Mouse (Mus musculus) liver, embryonic 11.5 days (tissue): Measurements from ENCODE around the gene Sgip1. TPM values are rescaled to one million over a fixed set of nuclear protein-coding genes. Genes with fewer than 3 reads are reported as not detected.

Source experiments
- ATAC-seq: fragments of 200-750 bp; cut with Nextera tagmentation; replicated peaks from 2 replicates; pipeline ENCODE4 v1.8.0; 2017; ENCODE audit warnings: moderate number of reproducible peaks, mild to moderate bottlenecking, moderate TSS enrichment, moderate library complexity; ENCODE audit not compliant: low FRiP score
- DNase-seq: peaks from one replicate; pipeline ENCODE4 v3.0.0-alpha.2; 2017; ENCODE audit warnings: low spot score
- H3K27ac ChIP-seq: fragments of 300-500 bp; sonication (generic); 2 replicates; pipeline ENCODE4 v1.5.1; 2014; ENCODE audit warnings: mild to moderate bottlenecking, low read depth, low read length, control low read depth
- H3K27me3 ChIP-seq: fragments of 300-500 bp; sonication (generic); replicated peaks from 2 replicates; pipeline ENCODE4 v1.6.1; 2014; ENCODE audit warnings: low read length, mixed read lengths; ENCODE audit not compliant: control insufficient read depth, insufficient read depth
- H3K36me3 ChIP-seq: fragments of 300-500 bp; sonication (generic); 2 replicates; pipeline ENCODE4 v1.6.1; 2014; ENCODE audit warnings: mild to moderate bottlenecking, low read length, moderate library complexity, mixed read lengths; ENCODE audit not compliant: control insufficient read depth, insufficient read depth
- H3K4me1 ChIP-seq: fragments of 300-500 bp; sonication (generic); replicated peaks from 2 replicates; pipeline ENCODE4 v1.6.1; 2014; ENCODE audit warnings: low read length, mixed read lengths; ENCODE audit not compliant: control insufficient read depth, insufficient read depth
- H3K4me2 ChIP-seq: fragments of 300-500 bp; sonication (generic); 2 replicates; pipeline ENCODE4 v1.6.1; 2014; ENCODE audit warnings: mild to moderate bottlenecking, control low read depth, moderate library complexity
- H3K4me3 ChIP-seq: fragments of 300-500 bp; sonication (generic); 2 replicates; pipeline ENCODE4 v1.5.1; 2014; ENCODE audit warnings: low read depth, low read length, control low read depth
- H3K9ac ChIP-seq: fragments of 300-500 bp; sonication (generic); 2 replicates; pipeline ENCODE4 v1.6.1; 2014; ENCODE audit warnings: low read depth, low read length, control low read depth
- H3K9me3 ChIP-seq: fragments of 300-500 bp; sonication (generic); 2 replicates; pipeline ENCODE4 v1.6.1; 2016; ENCODE audit warnings: low read length, inconsistent platforms, mixed read lengths; ENCODE audit not compliant: control insufficient read depth
- WGBS: fragments of 180-500 bp; shearing (Covaris S2); extraction: QIAGEN DNeasy Blood & Tissue Kit; methylation state at CpG from one replicate; pipeline ENCODE4 v1.1.7; 2014; 5-methylcytosine and 5-hydroxymethylcytosine counted together
- polyA plus RNA-seq: library from polyadenylated mRNA; unstranded; fragments of >200 nt; fragmentation: Nextera tagmentation; extraction: Ambion mirVana; gene quantifications from 2 replicates; pipeline ENCODE4 v1.2.1, GENCODE M21; 2014

Sgip1 gene
- polyA plus RNA-seq, 1 experiment from 2014 or later = 1.9 TPM

GRCm38 (mm10) chr4:102959409-102959808 lies 218.3 kb downstream of the Sgip1 start:
- no peaks in the 10 kb centered on the region for H3K36me3 ChIP-seq
- 72% methylated on average over 5 of the region's 5 CpGs for WGBS
- no peak for ATAC-seq
- H3K27ac ChIP-seq = no peak overlapping the region
- no peak for DNase-seq
- no peak overlapping the region for H3K4me2 ChIP-seq
- H3K4me1 ChIP-seq = no peaks in the 10 kb centered on the region
- no peak overlapping the region for H3K9ac ChIP-seq
- H3K27me3 ChIP-seq = no peaks in the 10 kb centered on the region
- H3K9me3 ChIP-seq = no peaks in the 10 kb centered on the region
- H3K4me3 ChIP-seq = no peak overlapping the region

- Histone ChIP-seq H3K9me3 (no peaks in the 10 kb centered on the region), H3K4me1 (no peaks in the 10 kb centered on the region), H3K4me3 (no peak overlapping the region), H3K4me2 (no peak overlapping the region), H3K36me3 (no peaks in the 10 kb centered on the region), H3K9ac (no peak overlapping the region), H3K27ac (no peak overlapping the region), H3K27me3 (no peaks in the 10 kb centered on the region)
- 33% methylated on average over 3 of the region's 3 CpGs for WGBS
- ATAC-seq (no peak), DNase-seq (no peak)
These were observed 223.1 kb downstream of the Sgip1 start for GRCm38 (mm10) chr4:102964174-102964573.

- Histone ChIP-seq H3K27me3 (no peaks in the 10 kb centered on the region), H3K4me2 (no peak overlapping the region), H3K27ac (no peak overlapping the region), H3K4me1 (no peaks in the 10 kb centered on the region), H3K9me3 (no peaks in the 10 kb centered on the region), H3K36me3 (no peaks in the 10 kb centered on the region), H3K9ac (no peak overlapping the region), H3K4me3 (no peak overlapping the region)
- no peak for ATAC-seq
- no peak for DNase-seq
- WGBS = 88% methylated on average over 15 of the region's 15 CpGs
These were observed 226.7 kb downstream of the Sgip1 start for GRCm38 (mm10) chr4:102967811-102968210.

GRCm38 (mm10) chr4:102969599-102969998 lies 228.5 kb downstream of the Sgip1 start:
- WGBS = 94% methylated on average over 5 of the region's 5 CpGs
- DNase-seq = no peak
- H3K27me3 ChIP-seq = no peaks in the 10 kb centered on the region
- H3K27ac ChIP-seq = no peak overlapping the region
- H3K4me2 ChIP-seq = no peak overlapping the region
- H3K4me3 ChIP-seq = no peak overlapping the region
- no peak for ATAC-seq
- no peaks in the 10 kb centered on the region for H3K9me3 ChIP-seq
- H3K9ac ChIP-seq = no peak overlapping the region
- H3K4me1 ChIP-seq = no peaks in the 10 kb centered on the region
- no peaks in the 10 kb centered on the region for H3K36me3 ChIP-seq

- no peak overlapping the region for H3K9ac ChIP-seq
- 51% methylated on average over 5 of the region's 5 CpGs for WGBS
- H3K4me3 ChIP-seq = no peak overlapping the region
- no peak for DNase-seq
- no peaks in the 10 kb centered on the region for H3K27me3 ChIP-seq
- no peaks in the 10 kb centered on the region for H3K36me3 ChIP-seq
- H3K4me1 ChIP-seq = no peaks in the 10 kb centered on the region
- no peak for ATAC-seq
- H3K9me3 ChIP-seq = no peaks in the 10 kb centered on the region
- no peak overlapping the region for H3K27ac ChIP-seq
- no peak overlapping the region for H3K4me2 ChIP-seq
These were observed 230.1 kb downstream of the Sgip1 start for GRCm38 (mm10) chr4:102971159-102971558.

GRCm38 (mm10) chr4:102972071-102972470 lies 231.0 kb downstream of the Sgip1 start:
- no peak overlapping the region for H3K9ac ChIP-seq
- DNase-seq (no peak), ATAC-seq (no peak)
- 66% methylated on average over 3 of the region's 3 CpGs for WGBS
- H3K9me3 ChIP-seq = no peaks in the 10 kb centered on the region
- no peaks in the 10 kb centered on the region for H3K27me3 ChIP-seq
- H3K4me2 ChIP-seq = no peak overlapping the region
- no peaks in the 10 kb centered on the region for H3K36me3 ChIP-seq
- no peak overlapping the region for H3K4me3 ChIP-seq
- no peak overlapping the region for H3K27ac ChIP-seq
- no peaks in the 10 kb centered on the region for H3K4me1 ChIP-seq

GRCm38 (mm10) chr4:102974172-102974571 lies 233.1 kb downstream of the Sgip1 start:
- ATAC-seq = no peak
- H3K4me3 ChIP-seq = no peak overlapping the region
- WGBS = 65% methylated on average over 5 of the region's 5 CpGs

GRCm38 (mm10) chr4:102976290-102977275 lies 235.5 kb downstream of the Sgip1 start:
- 46% methylated on average over 12 of the region's 12 CpGs for WGBS
- Histone ChIP-seq H3K36me3 (no peaks in the 10 kb centered on the region), H3K4me3 (no peak overlapping the region), H3K27ac (no peak overlapping the region), H3K4me2 (no peak overlapping the region), H3K27me3 (peaks cover 12% of the 10 kb centered on the region; the same call in 1 of the 2 replicates), H3K4me1 (peaks cover 5% of the 10 kb centered on the region; the same call in 1 of the 2 replicates), H3K9me3 (no peaks in the 10 kb centered on the region), H3K9ac (no peak overlapping the region)
- DNase-seq = no peak
- no peak; the same call in 1 of the 2 replicates for ATAC-seq

More at GRCm38 (mm10) chr4:102974172-102974571, 233.1 kb downstream of the Sgip1 start:
- DNase-seq = no peak
- no peaks in the 10 kb centered on the region for H3K9me3 ChIP-seq
- no peak overlapping the region for H3K27ac ChIP-seq
- peaks cover 5% of the 10 kb centered on the region; the same call in 1 of the 2 replicates for H3K4me1 ChIP-seq
- H3K9ac ChIP-seq = no peak overlapping the region
- H3K36me3 ChIP-seq = no peaks in the 10 kb centered on the region
- H3K27me3 ChIP-seq = peaks cover 9% of the 10 kb centered on the region; the same call in 1 of the 2 replicates
- H3K4me2 ChIP-seq = no peak overlapping the region
